Mouse (Mus musculus): ENCODE measurements around the gene Gm20696. TPM values are rescaled to one million over a fixed set of nuclear protein-coding genes. Genes with fewer than 3 reads are reported as not detected.

The Gm20696 gene
- polyA plus RNA-seq, 1 experiment = 1.7 TPM

DNA sequence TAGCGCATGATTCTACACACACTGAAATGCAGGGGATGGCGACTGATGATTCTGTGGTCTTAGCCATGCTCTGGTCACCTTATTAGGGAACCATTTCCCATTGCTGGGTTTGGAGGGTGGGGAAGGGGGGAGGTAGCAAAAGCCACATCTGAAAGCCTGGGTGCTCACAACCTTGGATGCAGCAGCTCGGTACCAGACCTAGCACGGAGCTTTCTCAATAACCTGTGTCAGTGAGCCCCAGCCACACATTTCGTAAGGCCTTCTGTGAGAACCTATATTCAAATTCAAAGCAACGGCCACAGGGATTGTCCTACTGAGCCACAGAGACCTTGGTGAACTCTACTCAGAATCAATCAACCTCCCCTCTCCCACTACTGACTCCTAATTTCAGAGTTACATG lies 254.0 kb downstream of the Gm20696 start:
- Histone ChIP-seq H3K4me1 (ENCODE audit: control insufficient read depth, insufficient read depth, insufficient read length) (no peaks in the 10 kb centered on the region; the same call in 1 of the 2 replicates), H3K4me3 (ENCODE audit: extremely low read depth, insufficient read depth, insufficient read length) (no peak overlapping the region), H3K27ac (ENCODE audit: insufficient read depth, low read length) (no peak overlapping the region), H3K36me3 (ENCODE audit: control insufficient read depth, insufficient read depth, low read length) (no peaks in the 10 kb centered on the region), H3K27me3 (ENCODE audit: control insufficient read depth, insufficient read depth, low read length) (no peaks in the 10 kb centered on the region)
- DNase-seq (ENCODE audit: low read depth in 1 of 2, low spot score in 2 of 2) = no peak
- 90% methylated on average over 6 of the region's 6 CpGs for WGBS
- TF ChIP-seq POLR2A (IDR thresholded peaks at IDR 0.05; ENCODE audit: low read depth, low read length) (no peak), CTCF (IDR thresholded peaks at IDR 0.05; ENCODE audit: extremely low read depth, insufficient read depth, insufficient read length, insufficient replicate concordance) (no peak)

DNA sequence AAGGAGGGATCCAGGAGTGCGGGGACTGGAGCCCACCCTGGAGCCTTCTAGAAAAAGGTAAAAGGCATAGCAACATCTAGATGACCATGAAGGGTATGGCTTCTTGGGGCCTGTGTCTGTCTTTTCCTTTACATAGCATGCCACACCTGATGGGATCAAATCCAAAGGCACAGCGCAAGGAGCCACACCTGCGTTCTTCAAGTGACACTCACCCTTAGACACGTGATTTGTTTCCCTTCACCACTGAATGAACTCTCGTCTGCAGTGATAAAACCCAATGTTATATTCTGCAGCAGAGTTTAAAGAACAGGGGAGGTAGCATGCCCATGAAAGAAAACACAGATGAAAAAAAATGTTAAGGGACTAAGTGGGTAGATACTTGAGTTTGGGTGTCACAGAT lies 257.0 kb downstream of the Gm20696 start:
- no peaks in the 10 kb centered on the region; the same call in 1 of the 2 replicates for H3K4me1 ChIP-seq (ENCODE audit: control insufficient read depth, insufficient read depth, insufficient read length)
- no peaks in the 10 kb centered on the region for H3K36me3 ChIP-seq (ENCODE audit: control insufficient read depth, insufficient read depth, low read length)
- no peak for DNase-seq (ENCODE audit: low read depth in 1 of 2, low spot score in 2 of 2)
- TF ChIP-seq POLR2A (IDR thresholded peaks at IDR 0.05; ENCODE audit: low read depth, low read length) (no peak), CTCF (IDR thresholded peaks at IDR 0.05; ENCODE audit: extremely low read depth, insufficient read depth, insufficient read length, insufficient replicate concordance) (no peak)
- no peaks in the 10 kb centered on the region for H3K27me3 ChIP-seq (ENCODE audit: control insufficient read depth, insufficient read depth, low read length)
- 81% methylated on average over 5 of the region's 5 CpGs for WGBS
- no peak overlapping the region for H3K27ac ChIP-seq (ENCODE audit: insufficient read depth, low read length)
- no peak overlapping the region for H3K4me3 ChIP-seq (ENCODE audit: extremely low read depth, insufficient read depth, insufficient read length)

DNA sequence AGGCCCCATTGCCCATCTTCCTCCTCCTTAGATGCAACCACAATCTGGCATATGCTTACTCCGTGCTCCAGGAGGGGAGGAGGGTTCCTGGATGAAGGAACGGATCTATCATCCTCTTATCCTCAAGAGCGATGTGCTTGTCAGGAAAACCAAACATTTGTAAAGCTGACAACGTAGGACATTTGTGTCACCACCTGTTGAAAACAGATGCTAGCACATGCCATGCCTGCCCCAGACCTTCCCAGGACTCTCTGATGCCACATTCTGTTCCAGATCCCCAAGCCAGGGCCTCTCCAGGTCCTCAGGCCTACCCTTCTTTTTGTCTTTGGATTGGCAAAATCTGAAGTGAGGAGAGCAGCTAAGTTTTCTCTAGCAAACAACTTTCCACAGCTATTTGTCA lies 257.7 kb downstream of the Gm20696 start:
- no peaks in the 10 kb centered on the region for H3K27me3 ChIP-seq (ENCODE audit: control insufficient read depth, insufficient read depth, low read length)
- no peaks in the 10 kb centered on the region for H3K36me3 ChIP-seq (ENCODE audit: control insufficient read depth, insufficient read depth, low read length)
- H3K27ac ChIP-seq (ENCODE audit: insufficient read depth, low read length) = no peak overlapping the region
- DNase-seq (ENCODE audit: low read depth in 1 of 2, low spot score in 2 of 2) = no peak
- no peaks in the 10 kb centered on the region; the same call in 1 of the 2 replicates for H3K4me1 ChIP-seq (ENCODE audit: control insufficient read depth, insufficient read depth, insufficient read length)
- WGBS = 92% methylated on average over 4 of the region's 4 CpGs
- no peak overlapping the region for H3K4me3 ChIP-seq (ENCODE audit: extremely low read depth, insufficient read depth, insufficient read length)
- TF ChIP-seq POLR2A (IDR thresholded peaks at IDR 0.05; ENCODE audit: low read depth, low read length) (no peak), CTCF (IDR thresholded peaks at IDR 0.05; ENCODE audit: extremely low read depth, insufficient read depth, insufficient read length, insufficient replicate concordance) (no peak)

DNA sequence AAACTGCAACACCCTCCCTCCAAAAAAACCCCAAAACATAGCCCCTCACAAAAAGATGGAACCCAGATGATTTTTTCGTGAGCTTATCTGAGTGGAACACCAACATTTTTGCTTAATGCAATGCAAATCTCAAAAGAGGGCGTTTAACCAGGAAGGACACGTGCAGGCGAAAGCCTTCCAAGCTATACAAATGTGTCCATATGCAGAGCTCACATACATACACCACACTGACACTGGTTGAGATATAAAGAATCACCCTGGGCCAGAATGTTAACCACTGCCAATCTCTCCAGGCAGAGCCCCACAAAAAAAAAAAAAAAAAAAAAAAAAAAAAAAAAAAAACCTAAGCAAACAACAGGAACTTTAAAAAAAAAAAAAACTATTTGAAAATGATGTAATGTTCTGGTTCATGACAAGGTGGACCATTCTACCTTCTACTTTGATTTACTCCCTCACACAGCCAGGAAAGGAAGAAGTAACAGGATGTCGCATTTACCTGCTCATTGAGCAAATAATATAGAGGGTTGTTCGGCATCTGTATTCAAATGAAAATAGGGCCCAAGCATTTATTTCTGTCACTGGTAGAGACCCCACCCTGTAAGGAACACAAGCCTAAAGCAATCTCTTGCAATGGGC lies 262.7 kb downstream of the Gm20696 start:
- no peak for TF ChIP-seq CTCF (IDR thresholded peaks at IDR 0.05; ENCODE audit: extremely low read depth, insufficient read depth, insufficient read length, insufficient replicate concordance)
- TF ChIP-seq POLR2A (IDR thresholded peaks at IDR 0.05; ENCODE audit: low read depth, low read length) = no peak
- H3K4me1 ChIP-seq (ENCODE audit: control insufficient read depth, insufficient read depth, insufficient read length) = peaks cover 26% of the 10 kb centered on the region
- H3K27me3 ChIP-seq (ENCODE audit: control insufficient read depth, insufficient read depth, low read length) = no peaks in the 10 kb centered on the region
- no peaks in the 10 kb centered on the region for H3K36me3 ChIP-seq (ENCODE audit: control insufficient read depth, insufficient read depth, low read length)
- no peak for DNase-seq (ENCODE audit: low read depth in 1 of 2, low spot score in 2 of 2)
- H3K4me3 ChIP-seq (ENCODE audit: extremely low read depth, insufficient read depth, insufficient read length) = no peak overlapping the region
- 0 out of 2 replicates have a peak overlapping the region, but pooled peaks have one; percentile 32 for H3K27ac ChIP-seq (ENCODE audit: insufficient read depth, low read length)
- WGBS = 53% methylated on average over 6 of the region's 6 CpGs

DNA sequence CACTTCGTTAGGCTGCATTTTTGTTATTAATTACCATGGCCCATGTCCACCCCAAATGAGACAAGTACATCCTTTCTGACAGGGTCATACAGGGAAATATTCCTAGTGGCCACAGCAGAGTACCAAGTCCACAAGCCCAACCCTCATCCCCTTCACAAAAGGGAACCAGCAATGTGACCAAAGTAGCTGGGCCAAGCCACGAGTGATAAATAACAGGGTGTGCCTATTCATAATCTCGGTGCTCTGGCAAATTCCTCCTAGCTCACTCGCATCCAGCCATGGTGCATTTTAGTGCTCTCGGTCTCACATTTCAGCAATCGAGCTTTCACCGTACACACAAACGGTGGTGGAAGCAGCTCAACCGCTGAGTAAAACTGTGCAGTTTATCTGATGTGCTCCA lies 263.7 kb downstream of the Gm20696 start:
- Histone ChIP-seq H3K27me3 (ENCODE audit: control insufficient read depth, insufficient read depth, low read length) (no peaks in the 10 kb centered on the region), H3K4me3 (ENCODE audit: extremely low read depth, insufficient read depth, insufficient read length) (no peak overlapping the region), H3K27ac (ENCODE audit: insufficient read depth, low read length) (peak overlapping the region; percentile 82), H3K36me3 (ENCODE audit: control insufficient read depth, insufficient read depth, low read length) (no peaks in the 10 kb centered on the region), H3K4me1 (ENCODE audit: control insufficient read depth, insufficient read depth, insufficient read length) (peaks cover 26% of the 10 kb centered on the region)
- no peak for DNase-seq (ENCODE audit: low read depth in 1 of 2, low spot score in 2 of 2)
- no peak for TF ChIP-seq CTCF (IDR thresholded peaks at IDR 0.05; ENCODE audit: extremely low read depth, insufficient read depth, insufficient read length, insufficient replicate concordance)
- no peak for TF ChIP-seq POLR2A (IDR thresholded peaks at IDR 0.05; ENCODE audit: low read depth, low read length)
- 67% methylated on average over 9 of the region's 9 CpGs for WGBS

DNA sequence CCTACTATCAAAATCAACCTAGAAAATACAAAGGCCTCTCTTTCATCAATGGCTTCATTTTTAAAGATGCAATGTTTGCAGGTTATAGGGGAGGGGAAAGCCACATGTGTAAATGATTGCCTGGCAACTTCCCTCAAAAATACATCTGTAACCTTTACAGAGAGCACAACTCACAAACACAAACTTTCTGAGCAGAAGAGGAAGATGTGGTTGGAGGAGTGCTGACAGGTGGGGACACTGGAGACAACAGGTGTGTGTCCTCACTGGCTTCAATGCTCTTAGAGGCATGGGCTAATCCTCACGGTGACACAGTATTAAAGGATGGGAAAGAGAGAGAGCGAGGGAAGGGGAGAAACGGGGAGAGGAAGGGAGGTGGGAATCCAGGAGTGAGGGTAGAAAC lies 264.2 kb downstream of the Gm20696 start:
- DNase-seq (ENCODE audit: low read depth in 1 of 2, low spot score in 2 of 2) = no peak
- TF ChIP-seq CTCF (IDR thresholded peaks at IDR 0.05; ENCODE audit: extremely low read depth, insufficient read depth, insufficient read length, insufficient replicate concordance) (no peak), POLR2A (IDR thresholded peaks at IDR 0.05; ENCODE audit: low read depth, low read length) (no peak)
- H3K27me3 ChIP-seq (ENCODE audit: control insufficient read depth, insufficient read depth, low read length) = no peaks in the 10 kb centered on the region
- peaks cover 26% of the 10 kb centered on the region for H3K4me1 ChIP-seq (ENCODE audit: control insufficient read depth, insufficient read depth, insufficient read length)
- H3K36me3 ChIP-seq (ENCODE audit: control insufficient read depth, insufficient read depth, low read length) = no peaks in the 10 kb centered on the region
- 53% methylated on average over 3 of the region's 3 CpGs for WGBS
- no peak overlapping the region for H3K4me3 ChIP-seq (ENCODE audit: extremely low read depth, insufficient read depth, insufficient read length)
- H3K27ac ChIP-seq (ENCODE audit: insufficient read depth, low read length) = peak overlapping the region; percentile 70

DNA sequence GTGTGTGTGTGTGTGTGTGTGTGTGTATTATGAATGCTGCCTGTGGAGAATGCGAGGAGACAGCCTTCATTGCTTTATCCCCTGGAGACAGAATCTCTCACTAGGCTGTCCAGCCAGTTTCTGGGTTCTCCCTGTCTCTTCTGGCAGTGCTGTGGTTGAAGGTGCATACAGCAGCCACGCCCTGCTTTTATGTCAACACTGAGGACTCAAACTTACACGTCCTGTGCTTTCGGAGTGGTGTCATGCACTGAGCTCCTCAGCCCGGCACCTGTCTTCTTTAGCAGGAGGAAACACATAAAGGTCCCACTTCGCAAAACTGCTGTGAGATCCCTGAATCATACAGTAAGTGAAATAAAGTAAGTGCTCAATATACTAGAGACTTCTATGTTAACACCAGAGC lies 264.8 kb downstream of the Gm20696 start:
- TF ChIP-seq CTCF (IDR thresholded peaks at IDR 0.05; ENCODE audit: extremely low read depth, insufficient read depth, insufficient read length, insufficient replicate concordance) (no peak), POLR2A (IDR thresholded peaks at IDR 0.05; ENCODE audit: low read depth, low read length) (no peak; the same call in 1 of the 2 replicates)
- Histone ChIP-seq H3K4me3 (ENCODE audit: extremely low read depth, insufficient read depth, insufficient read length) (no peak overlapping the region), H3K27ac (ENCODE audit: insufficient read depth, low read length) (peak overlapping the region; percentile 65), H3K36me3 (ENCODE audit: control insufficient read depth, insufficient read depth, low read length) (no peaks in the 10 kb centered on the region), H3K27me3 (ENCODE audit: control insufficient read depth, insufficient read depth, low read length) (no peaks in the 10 kb centered on the region), H3K4me1 (ENCODE audit: control insufficient read depth, insufficient read depth, insufficient read length) (peaks cover 26% of the 10 kb centered on the region)
- DNase-seq (ENCODE audit: low read depth in 1 of 2, low spot score in 2 of 2) = peak in 1 of 2 experiments; percentile 27
- 48% methylated on average over 6 of the region's 6 CpGs for WGBS
